Mouse (Mus musculus): Measurements from ENCODE around the gene H2-Q6. TPM values are rescaled to one million over a fixed set of nuclear protein-coding genes. Genes with fewer than 3 reads are reported as not detected.
"Not testable (repeated sequence)": the region's sequence is repeated elsewhere in the genome, so short reads cannot be mapped to it uniquely, and the experiment has no call there.

H2-Q6 gene
- polyA plus RNA-seq, 1 experiment from 2014 or later, result 10.9 TPM

- not testable (repeated sequence) for H3K4me2 ChIP-seq; H3K9me3 ChIP-seq (replicated peaks); H3K4me3 ChIP-seq; H3K4me1 ChIP-seq; H3K27ac ChIP-seq; H3K36me3 ChIP-seq; H3K9ac ChIP-seq; ATAC-seq
- peaks cover 46% of the 10 kb centered on the region for H3K27me3 ChIP-seq (replicated peaks)
- 47% methylated on average over 2 of the region's 3 CpGs for WGBS (ENCODE audit: insufficient replicate concordance)
These were observed 13.7 kb downstream of the H2-Q6 start for GRCm38 (mm10) chr17:35438395-35438794.

GRCm38 (mm10) chr17:35438885-35439284 lies 14.2 kb downstream of the H2-Q6 start, which contains the start of gene H2-Q7:
Gene H2-Q7, plus strand, starts transcription at chr17:35439155.
- ATAC-seq, result peak; percentile 67
- not testable (repeated sequence) for H3K9me3 ChIP-seq (replicated peaks); H3K36me3 ChIP-seq; H3K4me1 ChIP-seq; H3K27ac ChIP-seq
- Histone ChIP-seq H3K4me2 (peak within 1 kb of the TSS; percentile 66), H3K27me3 (replicated peaks) (peaks cover 46% of the 10 kb centered on the region), H3K9ac (peak within 1 kb of the TSS; percentile 50), H3K4me3 (peak within 1 kb of the TSS; percentile 48)
- WGBS (ENCODE audit: insufficient replicate concordance), result 3% methylated on average over 18 of the region's 18 CpGs

GRCm38 (mm10) chr17:35439295-35439747 lies 14.7 kb downstream of the H2-Q6 start:
- not testable (repeated sequence) for H3K36me3 ChIP-seq; H3K4me1 ChIP-seq; H3K27ac ChIP-seq; H3K9me3 ChIP-seq (replicated peaks)
- ATAC-seq, result peak; percentile 45
- Histone ChIP-seq H3K27me3 (replicated peaks) (peaks cover 46% of the 10 kb centered on the region), H3K4me3 (peak overlapping the region; percentile 48), H3K4me2 (peak overlapping the region; percentile 66), H3K9ac (peak overlapping the region; percentile 50)
- WGBS (ENCODE audit: insufficient replicate concordance), result 3% methylated on average over 48 of the region's 48 CpGs

- not testable (repeated sequence) for H3K27ac ChIP-seq; H3K4me1 ChIP-seq; ATAC-seq; H3K9ac ChIP-seq; H3K36me3 ChIP-seq; H3K9me3 ChIP-seq (replicated peaks); H3K4me3 ChIP-seq
- peaks cover 46% of the 10 kb centered on the region for H3K27me3 ChIP-seq (replicated peaks)
- WGBS (ENCODE audit: insufficient replicate concordance), result 30% methylated on average over 27 of the region's 27 CpGs
- 0 out of 2 replicates have a peak overlapping the region, but pooled peaks have one; percentile 1 for H3K4me2 ChIP-seq
These were observed 15.4 kb downstream of the H2-Q6 start for GRCm38 (mm10) chr17:35439925-35440645.

- H3K27me3 ChIP-seq (replicated peaks), result peaks cover 30% of the 10 kb centered on the region
- not testable (repeated sequence) for H3K4me1 ChIP-seq; H3K9me3 ChIP-seq (replicated peaks); H3K4me2 ChIP-seq; H3K27ac ChIP-seq; ATAC-seq; H3K4me3 ChIP-seq; H3K9ac ChIP-seq; H3K36me3 ChIP-seq
- WGBS (ENCODE audit: insufficient replicate concordance), result 47% methylated on average over 2 of the region's 2 CpGs
These were observed 17.7 kb downstream of the H2-Q6 start for GRCm38 (mm10) chr17:35442376-35442775.

GRCm38 (mm10) chr17:35444510-35444909 lies 19.9 kb downstream of the H2-Q6 start:
- H3K4me3 ChIP-seq; H3K4me1 ChIP-seq; H3K4me2 ChIP-seq; H3K9ac ChIP-seq; H3K9me3 ChIP-seq (replicated peaks); ATAC-seq; H3K27ac ChIP-seq; H3K36me3 ChIP-seq: not testable (repeated sequence)
- peaks cover 13% of the 10 kb centered on the region for H3K27me3 ChIP-seq (replicated peaks)
- 51% methylated on average over 2 of the region's 2 CpGs for WGBS (ENCODE audit: insufficient replicate concordance)

- H3K4me2 ChIP-seq; H3K36me3 ChIP-seq; H3K4me1 ChIP-seq; H3K27me3 ChIP-seq (replicated peaks); H3K27ac ChIP-seq; H3K4me3 ChIP-seq; ATAC-seq; H3K9ac ChIP-seq; H3K9me3 ChIP-seq (replicated peaks): not testable (repeated sequence)
- WGBS (ENCODE audit: insufficient replicate concordance), result no CpG with 5 or more reads among the region's 1 CpGs
These were observed 33.6 kb downstream of the H2-Q6 start for GRCm38 (mm10) chr17:35458247-35458646.

GRCm38 (mm10) chr17:35460513-35461341 lies 36.1 kb downstream of the H2-Q6 start:
- H3K9me3 ChIP-seq (replicated peaks); H3K4me1 ChIP-seq; H3K4me2 ChIP-seq; ATAC-seq; H3K9ac ChIP-seq; H3K27me3 ChIP-seq (replicated peaks); H3K36me3 ChIP-seq; H3K27ac ChIP-seq; H3K4me3 ChIP-seq: not testable (repeated sequence)
- WGBS (ENCODE audit: insufficient replicate concordance), result no CpG with 5 or more reads among the region's 9 CpGs

GRCm38 (mm10) chr17:35465651-35466050 lies 41.0 kb downstream of the H2-Q6 start:
- peaks cover 28% of the 10 kb centered on the region for H3K27me3 ChIP-seq (replicated peaks)
- H3K9ac ChIP-seq; H3K9me3 ChIP-seq (replicated peaks); H3K4me2 ChIP-seq; H3K4me1 ChIP-seq; H3K36me3 ChIP-seq; H3K4me3 ChIP-seq; ATAC-seq; H3K27ac ChIP-seq: not testable (repeated sequence)
- 4% methylated on average over 8 of the region's 8 CpGs for WGBS (ENCODE audit: insufficient replicate concordance)

- not testable (repeated sequence) for ATAC-seq; H3K36me3 ChIP-seq; H3K4me2 ChIP-seq; H3K4me1 ChIP-seq; H3K9ac ChIP-seq; H3K27ac ChIP-seq; H3K9me3 ChIP-seq (replicated peaks); H3K4me3 ChIP-seq
- H3K27me3 ChIP-seq (replicated peaks), result peaks cover 44% of the 10 kb centered on the region
- WGBS (ENCODE audit: insufficient replicate concordance), result 46% methylated on average over 3 of the region's 3 CpGs
These were observed 44.3 kb downstream of the H2-Q6 start for GRCm38 (mm10) chr17:35468936-35469335.

GRCm38 (mm10) chr17:35469842-35470751 lies 45.4 kb downstream of the H2-Q6 start, which contains the start of gene H2-Q10:
Gene H2-Q10, plus strand, starts transcription at chr17:35470089.
- Histone ChIP-seq H3K27me3 (replicated peaks) (peaks cover 45% of the 10 kb centered on the region), H3K4me2 (peak within 1 kb of the TSS; percentile 50), H3K36me3 (no peaks in the 10 kb centered on the region; the same call in 1 of the 2 replicates), H3K27ac (peak within 1 kb of the TSS; percentile 52), H3K9me3 (replicated peaks) (no peaks in the 10 kb centered on the region), H3K4me1 (no peaks in the 10 kb centered on the region), H3K9ac (no peak within 1 kb of the TSS), H3K4me3 (peak within 1 kb of the TSS; percentile 35)
- peak; percentile 74 for ATAC-seq
- 3% methylated on average over 70 of the region's 80 CpGs for WGBS (ENCODE audit: insufficient replicate concordance)
